Mouse (Mus musculus) heart, embryonic 10.5 days (tissue): ENCODE data around the gene Ehd4. TPM values are rescaled to one million over a fixed set of nuclear protein-coding genes. Genes with fewer than 3 reads are reported as not detected.

Experiments used
- DNase-seq: peaks from one replicate; pipeline ENCODE4 v3.0.0-alpha.2; 2017; ENCODE audit warnings: low spot score
- H3K27ac ChIP-seq: fragments of 300-500 bp; sonication (generic); 2 replicates; pipeline ENCODE4 v1.5.1; 2016; ENCODE audit warnings: mild to moderate bottlenecking
- H3K27me3 ChIP-seq: fragments of 300-500 bp; sonication (generic); 2 replicates; pipeline ENCODE4 v1.6.1; 2016; ENCODE audit warnings: mild to moderate bottlenecking; ENCODE audit not compliant: poor library complexity, insufficient read depth, severe bottlenecking
- H3K36me3 ChIP-seq: fragments of 300-500 bp; sonication (generic); 2 replicates; pipeline ENCODE4 v1.6.1; 2016; ENCODE audit warnings: mild to moderate bottlenecking, moderate library complexity
- H3K4me1 ChIP-seq: fragments of 300-500 bp; sonication (generic); 2 replicates; pipeline ENCODE4 v1.6.1; 2016; ENCODE audit warnings: mild to moderate bottlenecking
- H3K4me3 ChIP-seq: fragments of 300-500 bp; sonication (generic); 2 replicates; pipeline ENCODE4 v1.5.1; 2016; ENCODE audit warnings: mild to moderate bottlenecking, moderate library complexity
- H3K9me3 ChIP-seq: fragments of 300-500 bp; sonication (generic); 2 replicates; pipeline ENCODE4 v1.6.1; 2016; ENCODE audit warnings: mild to moderate bottlenecking, moderate library complexity
- WGBS: fragments of 180-500 bp; shearing (Covaris S2); methylation state at CpG from one replicate; pipeline ENCODE4 v1.1.7; 2016; 5-methylcytosine and 5-hydroxymethylcytosine counted together
- polyA plus RNA-seq: library from polyadenylated mRNA; unstranded; fragments of >200 nt; fragmentation: Nextera tagmentation; extraction: Ambion mirVana; gene quantifications from 2 replicates; pipeline ENCODE4 v1.2.1, GENCODE M21; 2016

The Ehd4 gene
- polyA plus RNA-seq, 1 experiment from 2014 or later = 115 TPM

- Histone ChIP-seq H3K27ac (peak overlapping the region; percentile 63), H3K27me3 (peaks cover 16% of the 10 kb centered on the region; the same call in 1 of the 2 replicates), H3K36me3 (peaks cover 10% of the 10 kb centered on the region), H3K4me1 (peaks cover 15% of the 10 kb centered on the region), H3K4me3 (no peak overlapping the region), H3K9me3 (no peaks in the 10 kb centered on the region)
- no peak for DNase-seq
- WGBS = 62% methylated on average over 14 of the region's 14 CpGs
Measured at GRCm38 (mm10) chr2:120084593-120085361, 69.6 kb downstream of the Ehd4 start.

- Histone ChIP-seq H3K27ac (no peak overlapping the region), H3K4me1 (peaks cover 15% of the 10 kb centered on the region), H3K36me3 (no peaks in the 10 kb centered on the region; the same call in 1 of the 2 replicates), H3K9me3 (no peaks in the 10 kb centered on the region), H3K4me3 (no peak overlapping the region), H3K27me3 (peaks cover 39% of the 10 kb centered on the region)
- WGBS = 67% methylated on average over 2 of the region's 2 CpGs
- no peak for DNase-seq
Measured at GRCm38 (mm10) chr2:120082416-120082815, 72.0 kb downstream of the Ehd4 start.

- Histone ChIP-seq H3K27me3 (peaks cover 91% of the 10 kb centered on the region), H3K27ac (no peak overlapping the region), H3K4me3 (peak overlapping the region; percentile 53), H3K9me3 (no peaks in the 10 kb centered on the region), H3K4me1 (peaks cover 13% of the 10 kb centered on the region), H3K36me3 (no peaks in the 10 kb centered on the region)
- DNase-seq = no peak
- 2% methylated on average over 36 of the region's 36 CpGs for WGBS
Measured at GRCm38 (mm10) chr2:120076076-120076705, 78.2 kb downstream of the Ehd4 start.

- 89% methylated on average over 4 of the region's 4 CpGs for WGBS
- Histone ChIP-seq H3K27me3 (peaks cover 91% of the 10 kb centered on the region), H3K27ac (no peak overlapping the region)
Measured at GRCm38 (mm10) chr2:120074096-120074495, 80.3 kb downstream of the Ehd4 start.

GRCm38 (mm10) chr2:120069466-120069990, 84.9 kb downstream of the Ehd4 start:
- H3K27ac ChIP-seq = no peak overlapping the region
- 69% methylated on average over 8 of the region's 8 CpGs for WGBS
- no peak for DNase-seq
- no peaks in the 10 kb centered on the region for H3K9me3 ChIP-seq
- peaks cover 82% of the 10 kb centered on the region for H3K27me3 ChIP-seq
- no peak overlapping the region for H3K4me3 ChIP-seq
- H3K4me1 ChIP-seq = peaks cover 9% of the 10 kb centered on the region
- H3K36me3 ChIP-seq = no peaks in the 10 kb centered on the region

More at GRCm38 (mm10) chr2:120074096-120074495, 80.3 kb downstream of the Ehd4 start:
- Histone ChIP-seq H3K4me1 (peaks cover 17% of the 10 kb centered on the region), H3K36me3 (no peaks in the 10 kb centered on the region), H3K9me3 (no peaks in the 10 kb centered on the region), H3K4me3 (no peak overlapping the region)
- no peak for DNase-seq

GRCm38 (mm10) chr2:120068555-120069465, 85.6 kb downstream of the Ehd4 start:
- no peaks in the 10 kb centered on the region for H3K36me3 ChIP-seq
- 41% methylated on average over 16 of the region's 16 CpGs for WGBS
- DNase-seq = no peak
- H3K4me1 ChIP-seq = peaks cover 9% of the 10 kb centered on the region
- H3K9me3 ChIP-seq = no peaks in the 10 kb centered on the region
- no peak overlapping the region for H3K4me3 ChIP-seq
- H3K27me3 ChIP-seq = peaks cover 82% of the 10 kb centered on the region
- no peak overlapping the region for H3K27ac ChIP-seq

- H3K27me3 ChIP-seq = peaks cover 66% of the 10 kb centered on the region
- H3K27ac ChIP-seq = no peak overlapping the region
- no peak for DNase-seq
- H3K36me3 ChIP-seq = no peaks in the 10 kb centered on the region
- H3K4me1 ChIP-seq = peaks cover 12% of the 10 kb centered on the region
- no peak overlapping the region for H3K4me3 ChIP-seq
- WGBS = 76% methylated on average over 3 of the region's 3 CpGs
- no peaks in the 10 kb centered on the region for H3K9me3 ChIP-seq
Measured at GRCm38 (mm10) chr2:120066224-120066623, 88.2 kb downstream of the Ehd4 start.

GRCm38 (mm10) chr2:120065243-120065642, 89.2 kb downstream of the Ehd4 start:
- WGBS = 87% methylated on average over 10 of the region's 10 CpGs

GRCm38 (mm10) chr2:120064639-120065038, 89.8 kb downstream of the Ehd4 start:
- H3K36me3 ChIP-seq = no peaks in the 10 kb centered on the region
- peaks cover 8% of the 10 kb centered on the region for H3K4me1 ChIP-seq
- 74% methylated on average over 6 of the region's 6 CpGs for WGBS

More at GRCm38 (mm10) chr2:120065243-120065642, 89.2 kb downstream of the Ehd4 start:
- H3K4me3 ChIP-seq = no peak overlapping the region
- H3K4me1 ChIP-seq = peaks cover 9% of the 10 kb centered on the region
- H3K9me3 ChIP-seq = no peaks in the 10 kb centered on the region
- no peaks in the 10 kb centered on the region for H3K36me3 ChIP-seq
- no peak overlapping the region for H3K27ac ChIP-seq
- DNase-seq = no peak
- peaks cover 64% of the 10 kb centered on the region for H3K27me3 ChIP-seq

GRCm38 (mm10) chr2:120062248-120062647, 92.2 kb downstream of the Ehd4 start:
- Histone ChIP-seq H3K27ac (no peak overlapping the region), H3K4me1 (peaks cover 3% of the 10 kb centered on the region; the same call in 1 of the 2 replicates), H3K9me3 (no peaks in the 10 kb centered on the region), H3K4me3 (no peak overlapping the region), H3K36me3 (no peaks in the 10 kb centered on the region), H3K27me3 (peaks cover 51% of the 10 kb centered on the region)
- 85% methylated on average over 8 of the region's 8 CpGs for WGBS
- DNase-seq = no peak

More at GRCm38 (mm10) chr2:120064639-120065038, 89.8 kb downstream of the Ehd4 start:
- peaks cover 62% of the 10 kb centered on the region for H3K27me3 ChIP-seq
- DNase-seq = no peak
- no peak overlapping the region for H3K27ac ChIP-seq
- no peaks in the 10 kb centered on the region for H3K9me3 ChIP-seq
- H3K4me3 ChIP-seq = no peak overlapping the region

GRCm38 (mm10) chr2:120060651-120061050, 93.8 kb downstream of the Ehd4 start:
- Histone ChIP-seq H3K27ac (no peak overlapping the region), H3K9me3 (no peaks in the 10 kb centered on the region), H3K36me3 (no peaks in the 10 kb centered on the region), H3K27me3 (peaks cover 48% of the 10 kb centered on the region), H3K4me3 (no peak overlapping the region), H3K4me1 (peaks cover 8% of the 10 kb centered on the region; the same call in 1 of the 2 replicates)
- WGBS = 67% methylated on average over 9 of the region's 9 CpGs
- DNase-seq = no peak

- peaks cover 47% of the 10 kb centered on the region for H3K27me3 ChIP-seq
- H3K9me3 ChIP-seq = no peaks in the 10 kb centered on the region
- H3K4me3 ChIP-seq = no peak overlapping the region
- H3K36me3 ChIP-seq = no peaks in the 10 kb centered on the region
- peaks cover 12% of the 10 kb centered on the region for H3K4me1 ChIP-seq
- no peak for DNase-seq
- 71% methylated on average over 6 of the region's 6 CpGs for WGBS
- H3K27ac ChIP-seq = no peak overlapping the region
Measured at GRCm38 (mm10) chr2:120060190-120060589, 94.2 kb downstream of the Ehd4 start.
